8 mouse cellular contexts compared by ENCODE assay signal in the genomic region with DNA sequence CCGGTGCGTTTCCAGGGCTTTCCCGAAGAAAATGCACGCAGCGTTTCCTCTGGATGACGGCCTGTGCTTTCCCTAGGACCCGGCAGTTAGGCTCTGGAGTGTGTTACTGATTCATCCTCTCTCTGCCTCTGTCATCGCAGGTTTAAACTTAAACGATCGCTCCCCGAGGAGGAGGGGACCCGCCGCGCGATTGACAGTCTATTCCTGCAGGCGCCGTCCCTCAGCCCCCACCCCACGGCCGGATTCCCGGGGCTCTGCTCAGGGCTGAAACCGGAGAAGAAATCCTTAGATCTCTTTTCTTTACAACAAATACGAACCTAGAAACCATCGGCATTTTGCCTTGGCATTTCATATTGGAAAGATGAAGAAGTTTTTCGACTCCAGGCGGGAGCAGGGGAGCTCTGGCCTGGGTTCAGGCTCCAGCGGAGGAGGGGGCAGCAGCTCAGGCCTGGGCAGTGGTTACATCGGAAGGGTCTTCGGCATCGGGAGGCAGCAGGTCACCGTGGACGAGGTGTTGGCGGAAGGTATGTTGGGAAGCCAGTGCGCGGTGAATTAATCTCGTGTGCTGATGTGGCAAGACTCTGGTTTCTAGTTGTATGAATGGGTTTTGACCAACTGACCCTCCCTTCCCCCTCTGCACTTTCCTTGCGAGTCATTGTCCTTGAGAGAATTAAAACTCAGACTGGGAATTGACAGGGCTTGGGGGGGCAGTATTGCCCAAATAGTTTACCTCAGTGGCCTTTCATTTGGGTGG. TPM values are rescaled to one million over a fixed set of nuclear protein-coding genes. Genes with fewer than 3 reads are reported as not detected.
DNase-seq lines count a peak whose midpoint lies in the region; ATAC-seq and TF ChIP-seq lines count a peak whose summit lies in the region.

No protein-coding gene starts in this region.

- H3K4me3 ChIP-seq in bone marrow macrophage, adult 2 months (ENCODE audit: insufficient read depth, low read length): peak overlapping the region; percentile 89
- H3K4me3 ChIP-seq in intestine, embryonic 16.5 days (ENCODE audit: low read length): peak overlapping the region; percentile 75
- peak overlapping the region; percentile 87 for H3K4me3 ChIP-seq in liver, embryonic 16.5 days (ENCODE audit: low read depth, low read length)
- peak overlapping the region; percentile 89 for H3K4me3 ChIP-seq in neural tube, embryonic 15.5 days (replicated peaks)

- H3K9ac ChIP-seq in intestine, embryonic 16.5 days (ENCODE audit: low read depth, low read length): peak overlapping the region; percentile 89
- H3K9ac ChIP-seq in liver, embryonic 16.5 days (ENCODE audit: low read depth, low read length): peak overlapping the region; percentile 91
- peak overlapping the region; percentile 90 for H3K9ac ChIP-seq in neural tube, embryonic 15.5 days (replicated peaks)

- no peaks in the 10 kb centered on the region for H3K9me3 ChIP-seq in intestine, embryonic 16.5 days (ENCODE audit: control insufficient read depth, low read length)
- H3K9me3 ChIP-seq in liver, embryonic 16.5 days (replicated peaks; ENCODE audit: control insufficient read depth, low read length): no peaks in the 10 kb centered on the region
- no peaks in the 10 kb centered on the region for H3K9me3 ChIP-seq in neural tube, embryonic 15.5 days (replicated peaks)

- WGBS in intestine, embryonic 16.5 days: under 1% methylated on average over 36 of the region's 36 CpGs
- under 1% methylated on average over 36 of the region's 36 CpGs for WGBS in liver, embryonic 16.5 days (ENCODE audit: insufficient replicate concordance)
- WGBS in neural tube, embryonic 15.5 days: under 1% methylated on average over 36 of the region's 36 CpGs

- H3K4me1 ChIP-seq in bone marrow macrophage, adult 2 months (ENCODE audit: control insufficient read depth, insufficient read depth, low read length): peaks cover 28% of the 10 kb centered on the region
- H3K4me1 ChIP-seq in intestine, embryonic 16.5 days (ENCODE audit: control insufficient read depth, insufficient read depth, low read length): peaks cover 28% of the 10 kb centered on the region
- peaks cover 31% of the 10 kb centered on the region for H3K4me1 ChIP-seq in liver, embryonic 16.5 days (ENCODE audit: control insufficient read depth, low read depth, low read length)
- H3K4me1 ChIP-seq in neural tube, embryonic 15.5 days: peaks cover 57% of the 10 kb centered on the region

- TF ChIP-seq CTCF in bone marrow macrophage, adult 2 months (IDR thresholded peaks at IDR 0.05; ENCODE audit: low read depth, low read length): no peak

- TF ChIP-seq POLR2A in bone marrow macrophage, adult 2 months (IDR thresholded peaks at IDR 0.05; ENCODE audit: borderline replicate concordance, low read depth, low read length): no peak

- peak overlapping the region; percentile 90 for H3K27ac ChIP-seq in bone marrow macrophage, adult 2 months (ENCODE audit: insufficient read depth, low read depth, low read length)
- peak overlapping the region; percentile 97 for H3K27ac ChIP-seq in intestine, embryonic 16.5 days (ENCODE audit: low read length)
- peak overlapping the region; percentile 94 for H3K27ac ChIP-seq in liver, embryonic 16.5 days (ENCODE audit: low read length)
- peak overlapping the region; percentile 98 for H3K27ac ChIP-seq in neural tube, embryonic 15.5 days (replicated peaks)

- H3K27me3 ChIP-seq in intestine, embryonic 16.5 days (replicated peaks; ENCODE audit: control insufficient read depth, insufficient read depth, low read length): no peaks in the 10 kb centered on the region
- no peaks in the 10 kb centered on the region for H3K27me3 ChIP-seq in liver, embryonic 16.5 days (ENCODE audit: control insufficient read depth, insufficient read depth, low read depth, low read length)
- no peaks in the 10 kb centered on the region for H3K27me3 ChIP-seq in neural tube, embryonic 15.5 days (replicated peaks)

- H3K4me2 ChIP-seq in intestine, embryonic 16.5 days (ENCODE audit: low read depth, low read length): peak overlapping the region; percentile 66
- peak overlapping the region; percentile 93 for H3K4me2 ChIP-seq in liver, embryonic 16.5 days (ENCODE audit: low read depth, low read length)
- H3K4me2 ChIP-seq in neural tube, embryonic 15.5 days: peak overlapping the region; percentile 82

- DNase-seq in spleen, postnatal 4 days (ENCODE audit: low spot score in 2 of 2): peak; percentile 24 to 67
- no peak for DNase-seq in spleen, adult 12 weeks (ENCODE audit: low spot score)
- DNase-seq in urinary bladder, postnatal 4 days (ENCODE audit: low spot score in 2 of 2): no peak

- no peaks in the 10 kb centered on the region for H3K36me3 ChIP-seq in intestine, embryonic 16.5 days (ENCODE audit: control insufficient read depth, insufficient read depth, low read length)
- H3K36me3 ChIP-seq in liver, embryonic 16.5 days (ENCODE audit: control insufficient read depth, insufficient read depth): no peaks in the 10 kb centered on the region; the same call in 1 of the 2 replicates
- no peaks in the 10 kb centered on the region for H3K36me3 ChIP-seq in neural tube, embryonic 15.5 days

- ATAC-seq in frontal cortex, adult (ENCODE audit: low TSS enrichment): 0 out of 2 replicates have a peak, but pooled peaks have one; percentile 14
- peak; percentile 47 for ATAC-seq in intestine, embryonic 16.5 days
- ATAC-seq in liver, embryonic 16.5 days (ENCODE audit: low read depth): peak; percentile 33
- ATAC-seq in neural tube, embryonic 15.5 days (ENCODE audit: low FRiP score): peak; percentile 43

RNA-seq across cellular contexts. Expression of gene Aak1, which starts 0.6 kb away (rescaled TPM):
- polyA plus RNA-seq in bone marrow macrophage, adult 2 months (2012; ENCODE audit: insufficient read depth, insufficient read length, missing spikeins): 16.6 and 24.0 TPM in 2 replicates
- 7.0 and 8.9 TPM in 2 replicates for polyA plus RNA-seq in intestine, embryonic 16.5 days (2015; fragmentation: Nextera tagmentation; extraction: Ambion mirVana)
- polyA plus RNA-seq in liver, embryonic 16.5 days (2015; fragmentation: Nextera tagmentation; extraction: Ambion mirVana): 3.4 TPM in 2 replicates
- 40.2 and 43.4 TPM in 2 replicates for polyA plus RNA-seq in neural tube, embryonic 15.5 days (2015; fragmentation: Nextera tagmentation; extraction: Ambion mirVana)

RNA-seq across cellular contexts. Expression of gene Anxa4, which starts 56.5 kb away (rescaled TPM):
- polyA plus RNA-seq in bone marrow macrophage, adult 2 months (2012; ENCODE audit: insufficient read depth, insufficient read length, missing spikeins): 305 and 317 TPM in 2 replicates
- polyA plus RNA-seq in intestine, embryonic 16.5 days (2015; fragmentation: Nextera tagmentation; extraction: Ambion mirVana): 538 and 653 TPM in 2 replicates
- polyA plus RNA-seq in liver, embryonic 16.5 days (2015; fragmentation: Nextera tagmentation; extraction: Ambion mirVana): 42.9 and 45.5 TPM in 2 replicates
- polyA plus RNA-seq in neural tube, embryonic 15.5 days (2015; fragmentation: Nextera tagmentation; extraction: Ambion mirVana): 4.2 and 21.7 TPM in 2 replicates

Comparison
In these comparisons a context has a peak if more than half of its experiments do, and no peak if none do; other contexts are left out.
1. DNase-seq: peak in spleen, postnatal 4 days (2 of 2); none in spleen, adult 12 weeks (single experiment) and urinary bladder, postnatal 4 days (0 of 2).
2. Peak in every context shown above with its lines, with median percentiles within 50 percentile points of each other: H3K27ac ChIP-seq, H3K4me3 ChIP-seq, ATAC-seq, H3K4me2 ChIP-seq and H3K9ac ChIP-seq.